Mouse (Mus musculus): ENCODE data around the gene H2-M10.2. TPM values are rescaled to one million over a fixed set of nuclear protein-coding genes. Genes with fewer than 3 reads are reported as not detected.
"Not testable (repeated sequence)": the region's sequence is repeated elsewhere in the genome, so short reads cannot be mapped to it uniquely, and the experiment has no call there.

The H2-M10.2 gene
- total RNA-seq, 1 experiment: not detected

GRCm38 (mm10) chr17:36245741-36246140 lies 40.5 kb downstream of the H2-M10.2 start:
- in situ Hi-C loops (cut with MboI; ENCODE audit: low sequenced_read_pairs in 2 of 2, unreplicated experiment in 2 of 2): no loop called here
- no peak overlapping the region for H3K4me3 ChIP-seq (ENCODE audit: insufficient read depth in 1 of 2, low read depth in 1 of 2, low read length in 2 of 2, poor library complexity in 1 of 2, severe bottlenecking in 1 of 2)
- H3K4me1 ChIP-seq (ENCODE audit: control insufficient read depth in 2 of 2, insufficient read depth in 2 of 2, low read length in 2 of 2, poor library complexity in 1 of 2): 0 out of 4 replicates have a peak, but pooled peaks cover 0 to under 1% of the 10 kb centered on the region in 2 experiments
- DNase-seq (ENCODE audit: low read depth, low spot score): no peak
- H3K9ac ChIP-seq (ENCODE audit: insufficient read depth, low read depth, low read length, poor library complexity, severe bottlenecking): no peak overlapping the region
- H3K9me3 ChIP-seq (ENCODE audit: control insufficient read depth, insufficient read depth, low read depth, low read length): 0 out of 2 replicates have a peak, but pooled peaks cover 2% of the 10 kb centered on the region
- H3K36me3 ChIP-seq (ENCODE audit: control insufficient read depth, insufficient read depth, low read length, poor library complexity, severe bottlenecking): no peaks in the 10 kb centered on the region
- no peak overlapping the region for H3K27ac ChIP-seq (ENCODE audit: insufficient read depth, low read depth, low read length, poor library complexity, severe bottlenecking)
- no peak for TF ChIP-seq ZC3H11A (IDR thresholded peaks at IDR 0.05; ENCODE audit: borderline replicate concordance, low read depth, low read length)
- no peak for TF ChIP-seq HCFC1 (IDR thresholded peaks at IDR 0.05; ENCODE audit: borderline replicate concordance, insufficient read depth, low read length)
- no peak for TF ChIP-seq CHD2 (IDR thresholded peaks at IDR 0.05; ENCODE audit: low read depth, low read length)
- no peak for TF ChIP-seq MAFK (IDR thresholded peaks at IDR 0.05; ENCODE audit: insufficient read depth, low read depth, low read length)
- TF ChIP-seq ZNF384 (IDR thresholded peaks at IDR 0.05; ENCODE audit: low read depth, low read length): no peak

DNA sequence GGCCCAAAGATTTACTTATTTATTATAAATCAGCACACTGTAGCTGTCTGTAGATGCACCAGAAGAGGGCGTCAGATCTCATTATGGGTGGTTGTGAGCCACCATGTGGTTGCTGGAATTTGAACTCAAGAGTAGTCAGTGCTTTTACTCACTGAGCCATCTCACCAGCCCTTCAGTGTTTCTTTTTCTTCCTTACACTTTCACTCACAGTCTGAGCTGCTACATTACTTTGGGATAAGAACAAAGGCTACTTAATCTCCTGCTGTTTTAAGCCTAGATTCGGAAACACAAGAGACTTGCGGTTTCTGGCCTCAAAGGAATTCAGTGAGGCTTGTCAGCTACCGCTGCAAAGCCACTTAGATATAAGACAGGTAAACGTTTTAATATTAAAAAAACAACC lies 42.3 kb downstream of the H2-M10.2 start:
- no peak overlapping the region for H3K27ac ChIP-seq (ENCODE audit: insufficient read depth, low read depth, low read length, poor library complexity, severe bottlenecking)
- H3K9me3 ChIP-seq (ENCODE audit: control insufficient read depth, insufficient read depth, low read depth, low read length): 0 out of 2 replicates have a peak, but pooled peaks cover 2% of the 10 kb centered on the region
- peaks cover 0 to 6% of the 10 kb centered on the region in 2 experiments; a peak in 1 of 4 replicates for H3K4me1 ChIP-seq (ENCODE audit: control insufficient read depth in 2 of 2, insufficient read depth in 2 of 2, low read length in 2 of 2, poor library complexity in 1 of 2)
- H3K9ac ChIP-seq (ENCODE audit: insufficient read depth, low read depth, low read length, poor library complexity, severe bottlenecking): no peak overlapping the region
- TF ChIP-seq ZC3H11A (IDR thresholded peaks at IDR 0.05; ENCODE audit: borderline replicate concordance, low read depth, low read length) (no peak), HCFC1 (IDR thresholded peaks at IDR 0.05; ENCODE audit: borderline replicate concordance, insufficient read depth, low read length) (no peak), CHD2 (IDR thresholded peaks at IDR 0.05; ENCODE audit: low read depth, low read length) (no peak)
- in situ Hi-C loops (cut with MboI; ENCODE audit: low sequenced_read_pairs in 2 of 2, unreplicated experiment in 2 of 2): no loop called here
- no peak overlapping the region for H3K4me3 ChIP-seq (ENCODE audit: insufficient read depth in 1 of 2, low read depth in 1 of 2, low read length in 2 of 2, poor library complexity in 1 of 2, severe bottlenecking in 1 of 2)
- H3K36me3 ChIP-seq (ENCODE audit: control insufficient read depth, insufficient read depth, low read length, poor library complexity, severe bottlenecking): no peaks in the 10 kb centered on the region
- no peak for DNase-seq (ENCODE audit: low read depth, low spot score)

DNA sequence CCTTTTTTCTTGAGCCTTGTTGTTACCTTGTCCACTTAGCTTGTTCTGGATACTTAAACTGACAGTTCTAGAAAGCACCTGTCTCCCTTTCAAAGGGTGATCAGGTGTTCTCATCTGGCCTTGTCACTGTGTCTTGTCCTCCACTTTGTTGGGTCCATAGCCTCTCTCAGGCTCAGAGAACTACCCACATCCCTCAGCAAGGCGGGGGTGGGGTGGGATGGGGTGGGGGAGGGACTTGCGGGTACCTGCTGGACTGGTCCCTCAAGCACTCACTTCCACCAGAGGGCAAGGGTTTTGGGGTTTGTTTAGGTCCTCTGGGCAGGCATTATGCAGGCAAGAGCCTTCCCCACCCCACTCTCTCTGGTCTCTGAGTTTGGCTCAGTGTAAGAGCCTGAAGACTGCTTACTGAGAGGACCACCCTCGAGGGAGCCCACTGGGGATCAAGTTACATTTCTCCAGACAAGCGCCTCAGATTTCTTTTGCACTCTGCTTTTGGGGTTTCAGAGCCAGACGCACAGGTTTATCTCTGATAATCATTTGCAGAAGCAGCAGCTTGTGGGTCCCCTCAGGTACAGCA lies 45.6 kb downstream of the H2-M10.2 start:
- no peak overlapping the region for H3K9ac ChIP-seq (ENCODE audit: insufficient read depth, low read depth, low read length, poor library complexity, severe bottlenecking)
- H3K36me3 ChIP-seq (ENCODE audit: control insufficient read depth, insufficient read depth, low read length, poor library complexity, severe bottlenecking): no peaks in the 10 kb centered on the region
- no peak for DNase-seq (ENCODE audit: low read depth, low spot score)
- H3K27ac ChIP-seq (ENCODE audit: insufficient read depth, low read depth, low read length, poor library complexity, severe bottlenecking): no peak overlapping the region
- H3K4me1 ChIP-seq (ENCODE audit: control insufficient read depth in 2 of 2, insufficient read depth in 2 of 2, low read length in 2 of 2, poor library complexity in 1 of 2): peaks cover 0 to 6% of the 10 kb centered on the region in 2 experiments; a peak in 1 of 4 replicates
- in situ Hi-C loops (cut with MboI; ENCODE audit: low sequenced_read_pairs in 2 of 2, unreplicated experiment in 2 of 2): no loop called here
- 0 out of 2 replicates have a peak, but pooled peaks cover 2% of the 10 kb centered on the region for H3K9me3 ChIP-seq (ENCODE audit: control insufficient read depth, insufficient read depth, low read depth, low read length)
- H3K4me3 ChIP-seq (ENCODE audit: insufficient read depth in 1 of 2, low read depth in 1 of 2, low read length in 2 of 2, poor library complexity in 1 of 2, severe bottlenecking in 1 of 2): no peak overlapping the region
- TF ChIP-seq ZNF384 (IDR thresholded peaks at IDR 0.05; ENCODE audit: low read depth, low read length) (no peak), CHD2 (IDR thresholded peaks at IDR 0.05; ENCODE audit: low read depth, low read length) (no peak), ZC3H11A (IDR thresholded peaks at IDR 0.05; ENCODE audit: borderline replicate concordance, low read depth, low read length) (no peak), MAFK (IDR thresholded peaks at IDR 0.05; ENCODE audit: insufficient read depth, low read depth, low read length) (no peak), HCFC1 (IDR thresholded peaks at IDR 0.05; ENCODE audit: borderline replicate concordance, insufficient read depth, low read length) (no peak)

- H3K27ac ChIP-seq (ENCODE audit: insufficient read depth, low read depth, low read length, poor library complexity, severe bottlenecking): no peak overlapping the region
- H3K4me3 ChIP-seq (ENCODE audit: insufficient read depth in 1 of 2, low read depth in 1 of 2, low read length in 2 of 2, poor library complexity in 1 of 2, severe bottlenecking in 1 of 2): peak overlapping the region; percentile 54 to 68
- TF ChIP-seq ZNF384 (IDR thresholded peaks at IDR 0.05; ENCODE audit: low read depth, low read length) (no peak), CHD2 (IDR thresholded peaks at IDR 0.05; ENCODE audit: low read depth, low read length) (no peak), ZC3H11A (IDR thresholded peaks at IDR 0.05; ENCODE audit: borderline replicate concordance, low read depth, low read length) (no peak), HCFC1 (IDR thresholded peaks at IDR 0.05; ENCODE audit: borderline replicate concordance, insufficient read depth, low read length) (no peak), MAFK (IDR thresholded peaks at IDR 0.05; ENCODE audit: insufficient read depth, low read depth, low read length) (no peak)
- H3K36me3 ChIP-seq (ENCODE audit: control insufficient read depth, insufficient read depth, low read length, poor library complexity, severe bottlenecking): no peaks in the 10 kb centered on the region
- no peaks in the 10 kb centered on the region for H3K9me3 ChIP-seq (ENCODE audit: control insufficient read depth, insufficient read depth, low read depth, low read length)
- H3K9ac ChIP-seq (ENCODE audit: insufficient read depth, low read depth, low read length, poor library complexity, severe bottlenecking): peak overlapping the region; percentile 67
- no peak for DNase-seq (ENCODE audit: low read depth, low spot score)
- H3K4me1 ChIP-seq (ENCODE audit: control insufficient read depth in 2 of 2, insufficient read depth in 2 of 2, low read length in 2 of 2, poor library complexity in 1 of 2): peaks cover 0 to 6% of the 10 kb centered on the region in 2 experiments; a peak in 1 of 4 replicates
- in situ Hi-C loops (cut with MboI; ENCODE audit: low sequenced_read_pairs in 2 of 2, unreplicated experiment in 2 of 2): no loop called here
Measured at GRCm38 (mm10) chr17:36237321-36237921, 48.9 kb downstream of the H2-M10.2 start.

DNA sequence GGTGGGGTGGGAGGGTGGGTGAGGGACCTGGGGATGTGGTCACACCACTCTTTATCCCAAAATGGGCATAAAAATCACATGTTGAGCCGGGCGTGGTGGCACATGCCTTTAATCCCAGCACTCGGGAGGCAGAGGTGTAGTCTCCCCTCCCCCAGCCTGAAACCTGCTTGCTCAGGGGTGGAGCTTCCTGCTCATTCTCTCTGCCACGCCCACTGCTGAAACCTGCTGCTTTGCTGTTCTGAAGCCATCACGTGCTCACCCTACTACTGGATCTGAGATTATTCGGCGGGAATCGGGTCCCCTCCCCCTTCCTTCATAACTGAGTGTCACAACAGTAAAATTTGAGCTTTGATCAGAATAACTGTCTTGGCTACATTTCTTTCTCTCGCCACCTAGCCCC lies 51.0 kb downstream of the H2-M10.2 start:
- H3K9me3 ChIP-seq (ENCODE audit: control insufficient read depth, insufficient read depth, low read depth, low read length); H3K4me3 ChIP-seq (ENCODE audit: insufficient read depth in 1 of 2, low read depth in 1 of 2, low read length in 2 of 2, poor library complexity in 1 of 2, severe bottlenecking in 1 of 2); H3K27ac ChIP-seq (ENCODE audit: insufficient read depth, low read depth, low read length, poor library complexity, severe bottlenecking); in situ Hi-C loops (cut with MboI; ENCODE audit: low sequenced_read_pairs in 2 of 2, unreplicated experiment in 2 of 2); DNase-seq (ENCODE audit: low read depth, low spot score); H3K36me3 ChIP-seq (ENCODE audit: control insufficient read depth, insufficient read depth, low read length, poor library complexity, severe bottlenecking); H3K4me1 ChIP-seq (ENCODE audit: control insufficient read depth in 2 of 2, insufficient read depth in 2 of 2, low read length in 2 of 2, poor library complexity in 1 of 2); H3K9ac ChIP-seq (ENCODE audit: insufficient read depth, low read depth, low read length, poor library complexity, severe bottlenecking): not testable (repeated sequence)

All from ES-E14 (cell line).